Mouse (Mus musculus) gastrocnemius, postnatal 4 days (tissue): ENCODE data around the gene Rtn4. TPM values are rescaled to one million over a fixed set of nuclear protein-coding genes. Genes with fewer than 3 reads are reported as not detected.
"Not testable (repeated sequence)": the region's sequence is repeated elsewhere in the genome, so short reads cannot be mapped to it uniquely, and the experiment has no call there.

Experiments used
- DNase-seq, 2 experiments: peaks; one replicate each; pipeline ENCODE4 v3.0.0; 2021 to 2022; ENCODE audit warnings: low spot score in 2 of 2, mixed read lengths in 2 of 2
- total RNA-seq, 2 experiments: library from RNA; stranded (reverse); gene quantifications; 2 replicates each; pipeline ENCODE4 v1.2.3; 2021

Rtn4 gene
- total RNA-seq, 2 experiments from 2014 or later, result 699 to 725 TPM

GRCm38 (mm10) chr11:29709512-29709911 lies 16.8 kb downstream of the Rtn4 start:
- DNase-seq, result no peak

- DNase-seq, result no peak
Observed at GRCm38 (mm10) chr11:29714114-29714513, 21.4 kb downstream of the Rtn4 start.

- DNase-seq, result no peak
Observed at GRCm38 (mm10) chr11:29714789-29715188, 22.0 kb downstream of the Rtn4 start.

- DNase-seq, result no peak
Observed at GRCm38 (mm10) chr11:29715499-29715898, 22.8 kb downstream of the Rtn4 start.

GRCm38 (mm10) chr11:29718541-29718940 lies 25.8 kb downstream of the Rtn4 start:
- DNase-seq, result no peak

GRCm38 (mm10) chr11:29719597-29719996 lies 26.9 kb downstream of the Rtn4 start:
- DNase-seq, result no peak

- DNase-seq, result no peak
Observed at GRCm38 (mm10) chr11:29724213-29724612, 31.5 kb downstream of the Rtn4 start.

- DNase-seq, result no peak
Observed at GRCm38 (mm10) chr11:29725167-29725566, 32.4 kb downstream of the Rtn4 start.

GRCm38 (mm10) chr11:29725610-29726009 lies 32.9 kb downstream of the Rtn4 start:
- DNase-seq, result no peak

- DNase-seq, result no peak
Observed at GRCm38 (mm10) chr11:29727901-29728300, 35.2 kb downstream of the Rtn4 start.

- DNase-seq, result no peak
Observed at GRCm38 (mm10) chr11:29739752-29740151, 47.0 kb downstream of the Rtn4 start.

GRCm38 (mm10) chr11:29744760-29745430 lies 52.1 kb downstream of the Rtn4 start:
- DNase-seq, result no peak

- DNase-seq, result no peak
Observed at GRCm38 (mm10) chr11:29745513-29745912, 52.8 kb downstream of the Rtn4 start.

- DNase-seq, result no peak
Observed at GRCm38 (mm10) chr11:29746203-29746602, 53.5 kb downstream of the Rtn4 start.

GRCm38 (mm10) chr11:29747365-29747764 lies 54.6 kb downstream of the Rtn4 start:
- DNase-seq, result no peak

- no peak for DNase-seq
Observed at GRCm38 (mm10) chr11:29747881-29748280, 55.1 kb downstream of the Rtn4 start.

- DNase-seq, result no peak
Observed at GRCm38 (mm10) chr11:29748750-29749467, 56.2 kb downstream of the Rtn4 start.

GRCm38 (mm10) chr11:29749468-29749829 lies 56.7 kb downstream of the Rtn4 start:
- DNase-seq, result no peak

GRCm38 (mm10) chr11:29751013-29751412 lies 58.3 kb downstream of the Rtn4 start:
- no peak for DNase-seq

- DNase-seq, result no peak
Observed at GRCm38 (mm10) chr11:29751648-29752611, 59.2 kb downstream of the Rtn4 start.

GRCm38 (mm10) chr11:29756007-29756406 lies 63.3 kb downstream of the Rtn4 start:
- not testable (repeated sequence) for DNase-seq

GRCm38 (mm10) chr11:29758617-29759016 lies 65.9 kb downstream of the Rtn4 start:
- DNase-seq, result no peak
